Mouse (Mus musculus) layer of hippocampus, adult 9-11 months (tissue): ENCODE data around the gene Sms.

Source experiments
- DNase-seq: peaks from one replicate; pipeline ENCODE4 v3.0.0; 2022

Gene Sms

DNA sequence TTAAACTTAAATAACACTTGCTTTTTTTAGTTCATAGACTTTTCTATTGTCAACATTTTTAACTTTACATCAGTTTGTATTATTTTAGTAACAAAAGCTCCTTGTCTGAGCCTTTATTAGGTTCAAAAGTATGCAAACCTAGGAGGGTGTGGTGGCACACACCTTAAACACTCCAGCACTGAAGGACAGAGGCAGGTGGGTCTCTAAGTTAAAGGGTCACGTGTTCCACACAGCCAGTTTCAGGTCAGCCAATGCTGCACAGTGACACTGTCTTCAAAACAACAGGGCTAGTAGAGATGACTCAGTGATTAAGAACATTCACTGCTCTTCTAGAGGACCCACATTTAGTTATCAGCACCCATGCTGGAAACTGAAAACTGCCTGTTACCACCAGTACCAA is 43.1 kb downstream of the Sms start:
- no peak for DNase-seq

DNA sequence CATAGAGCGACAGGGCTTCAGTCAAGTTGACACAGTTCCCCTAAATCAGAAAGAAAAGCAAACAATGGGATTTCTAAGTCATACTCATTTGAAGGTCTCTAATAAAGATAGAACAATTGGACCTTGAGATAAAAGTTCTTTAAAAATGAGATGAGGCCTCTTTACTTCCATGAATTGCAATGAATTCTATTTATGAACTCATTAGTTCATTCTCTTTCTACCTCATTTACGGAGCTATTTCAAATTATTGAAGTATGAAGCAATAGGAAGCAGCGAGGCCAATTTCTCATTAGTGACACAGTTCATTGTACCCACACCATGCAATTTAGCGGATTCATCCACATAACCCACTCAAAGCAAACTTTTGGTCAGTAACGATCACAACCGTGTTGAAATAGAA is 44.7 kb downstream of the Sms start:
- no peak for DNase-seq

DNA sequence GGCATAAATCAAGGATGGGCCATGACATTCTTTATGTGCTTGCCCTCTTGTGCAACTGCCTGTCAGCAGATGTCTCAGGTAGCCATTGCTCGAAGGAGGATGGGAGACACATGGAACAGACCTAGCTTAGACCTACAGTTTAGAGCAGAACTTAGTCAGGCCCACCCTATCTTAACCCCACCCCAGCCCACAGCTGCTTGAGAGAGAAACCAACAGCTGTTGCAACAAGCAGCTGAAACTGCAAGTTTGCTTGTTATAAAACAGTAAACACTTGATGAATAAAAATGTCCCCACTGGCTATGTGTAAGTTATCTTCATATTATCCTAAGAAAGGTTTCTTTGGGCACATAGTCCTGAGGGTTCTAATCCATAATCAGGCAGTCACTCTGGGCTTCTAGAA is 57.3 kb downstream of the Sms start:
- no peak for DNase-seq

DNA sequence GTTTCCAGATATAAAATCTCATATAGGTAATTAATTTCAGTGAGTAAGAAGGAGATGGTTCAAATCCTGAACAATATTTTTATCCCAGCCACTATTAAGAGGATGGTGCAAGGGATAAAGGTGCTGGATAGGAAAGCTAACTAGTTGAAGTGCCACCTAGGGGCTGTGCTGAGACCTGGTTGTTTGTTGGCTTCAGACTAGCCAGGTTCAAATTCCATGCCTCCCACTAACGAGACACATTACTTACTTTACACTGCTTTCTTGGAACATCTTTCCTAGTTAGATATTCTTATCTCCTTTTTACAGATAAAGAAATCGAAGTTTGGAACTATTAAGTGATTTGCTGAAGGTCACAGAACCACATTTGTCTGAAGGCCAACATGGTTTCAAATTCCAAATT is 72.6 kb downstream of the Sms start:
- no peak for DNase-seq

DNA sequence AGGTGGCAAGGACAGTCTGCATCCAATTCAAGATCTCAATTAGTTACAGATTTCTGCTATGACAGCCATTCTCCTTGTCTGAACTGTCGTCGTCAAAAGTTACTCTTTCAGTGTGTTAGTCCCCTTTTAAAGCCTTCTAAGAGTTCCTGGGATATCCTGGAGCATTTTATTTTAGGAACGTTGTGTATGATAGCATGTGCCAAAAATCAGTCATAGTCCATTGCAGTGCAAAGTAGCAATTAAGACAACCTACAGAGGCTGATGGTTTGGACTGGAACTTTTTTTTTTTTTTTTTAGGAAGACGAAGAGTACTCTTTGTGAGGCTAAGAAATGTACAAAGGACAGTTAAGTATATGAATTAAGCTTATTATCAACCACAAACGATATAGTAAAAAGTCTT is 76.9 kb downstream of the Sms start, which contains the start of gene Phex:
Gene Phex, minus strand, starts transcription at position 101 of the 400 bp plus-strand sequence.
- no peak for DNase-seq

DNA sequence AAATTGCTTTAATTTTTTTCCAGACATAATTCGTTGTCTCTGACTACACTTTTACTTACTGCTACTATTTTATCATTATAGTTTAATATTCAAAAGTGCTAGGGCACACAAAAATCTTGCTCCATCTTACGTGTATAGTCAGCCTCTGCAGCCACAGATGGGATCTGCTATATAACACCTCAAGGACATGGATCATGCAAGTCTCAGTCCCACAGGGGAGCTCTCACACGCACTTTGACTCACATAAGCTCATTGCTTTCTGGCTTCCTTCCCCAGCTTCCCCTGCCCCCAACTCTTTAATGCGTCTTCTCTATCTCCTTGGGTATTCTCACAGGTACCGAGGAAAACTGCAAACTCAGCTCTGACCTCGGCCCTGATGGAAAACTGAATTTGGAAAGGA is 87.2 kb downstream of the Sms start:
- no peak for DNase-seq
